Mouse (Mus musculus): ENCODE results near the gene Rpl28.
A peak's percentile ranks its signal among the peaks of the same experiment; 100 is the strongest.
"Not testable (repeated sequence)": the region's sequence is repeated elsewhere in the genome, so short reads cannot be mapped to it uniquely, and the experiment has no call there.

Gene Rpl28

GRCm38 (mm10) chr7:4783667-4784268, 8.9 kb upstream of the Rpl28 start:
- DNase-seq = no peak

GRCm38 (mm10) chr7:4788499-4789435, 3.9 kb upstream of the Rpl28 start:
- DNase-seq = peak; percentile 32 to 60

GRCm38 (mm10) chr7:4789436-4789935, 3.2 kb upstream of the Rpl28 start, which contains the start of gene Tmem238:
TSS of gene Tmem238 (minus strand) at chr7:4789656.
- peak in 1 of 2 experiments; percentile 57 for DNase-seq

GRCm38 (mm10) chr7:4793248-4793647, 574 bp downstream of the Rpl28 start:
- DNase-seq = peak in 1 of 2 experiments; percentile 20

- no peak for DNase-seq
Observed at GRCm38 (mm10) chr7:4793674-4794073, 1.0 kb downstream of the Rpl28 start.

GRCm38 (mm10) chr7:4794631-4795168, 2.0 kb downstream of the Rpl28 start:
- no peak for DNase-seq

- no peak for DNase-seq
Observed at GRCm38 (mm10) chr7:4795767-4796433, 3.2 kb downstream of the Rpl28 start.

GRCm38 (mm10) chr7:4802247-4802646, 9.6 kb downstream of the Rpl28 start:
- no peak for DNase-seq

- peak in 1 of 2 experiments; percentile 23 for DNase-seq
Observed at GRCm38 (mm10) chr7:4806716-4807115, 14.0 kb downstream of the Rpl28 start.

- not testable (repeated sequence) for DNase-seq
Observed at GRCm38 (mm10) chr7:4811131-4811530, 18.5 kb downstream of the Rpl28 start.

GRCm38 (mm10) chr7:4811842-4812302, 19.2 kb downstream of the Rpl28 start:
- no peak for DNase-seq

- DNase-seq = peak; percentile 97 to 98
Observed at GRCm38 (mm10) chr7:4812303-4813104, 19.8 kb downstream of the Rpl28 start, which contains the start of gene Ube2s. TSS of gene Ube2s (minus strand) at chr7:4812590.

- no peak for DNase-seq
Observed at GRCm38 (mm10) chr7:4813105-4813791, 20.6 kb downstream of the Rpl28 start.

GRCm38 (mm10) chr7:4816559-4816958, 23.9 kb downstream of the Rpl28 start:
- DNase-seq = no peak

- DNase-seq = not testable (repeated sequence)
Observed at GRCm38 (mm10) chr7:4820925-4821324, 28.3 kb downstream of the Rpl28 start.

- DNase-seq = no peak
Observed at GRCm38 (mm10) chr7:4821690-4822089, 29.0 kb downstream of the Rpl28 start.

- no peak for DNase-seq
Observed at GRCm38 (mm10) chr7:4822162-4822907, 29.7 kb downstream of the Rpl28 start.

GRCm38 (mm10) chr7:4825365-4825764, 32.7 kb downstream of the Rpl28 start:
- no peak for DNase-seq

- no peak for DNase-seq
Observed at GRCm38 (mm10) chr7:4830476-4830875, 37.8 kb downstream of the Rpl28 start.

GRCm38 (mm10) chr7:4835631-4836327, 43.1 kb downstream of the Rpl28 start:
- peak in 1 of 2 experiments; percentile 26 for DNase-seq

Data from spleen, adult 18-20 months (tissue).